Mouse (Mus musculus) common myeloid progenitor, adult 5-6 weeks (primary cell): Measurements from ENCODE around the gene Aktip. TPM values are rescaled to one million over a fixed set of nuclear protein-coding genes. Genes with fewer than 3 reads are reported as not detected.

Experiments
- ATAC-seq: replicated peaks from 2 replicates; pipeline ENCODE4 v1.8.0; 2016; ENCODE audit warnings: low read depth, mild to moderate bottlenecking, moderate TSS enrichment, inconsistent platforms; ENCODE audit not compliant: poor library complexity, severe bottlenecking
- total RNA-seq: library from RNA; stranded (forward); fragments of 200-1000, 187-1606 nt; gene quantifications from 2 replicates; pipeline ENCODE4 v1.2.3, GENCODE M21; 2017

The Aktip gene
- 11.4 and 14.8 TPM in 2 replicates for total RNA-seq

GRCm38 (mm10) chr8:91199876-91200275, at the start of gene Aktip:
Aktip (minus strand) TSS chr8:91199976.
- ATAC-seq: no peak

DNA sequence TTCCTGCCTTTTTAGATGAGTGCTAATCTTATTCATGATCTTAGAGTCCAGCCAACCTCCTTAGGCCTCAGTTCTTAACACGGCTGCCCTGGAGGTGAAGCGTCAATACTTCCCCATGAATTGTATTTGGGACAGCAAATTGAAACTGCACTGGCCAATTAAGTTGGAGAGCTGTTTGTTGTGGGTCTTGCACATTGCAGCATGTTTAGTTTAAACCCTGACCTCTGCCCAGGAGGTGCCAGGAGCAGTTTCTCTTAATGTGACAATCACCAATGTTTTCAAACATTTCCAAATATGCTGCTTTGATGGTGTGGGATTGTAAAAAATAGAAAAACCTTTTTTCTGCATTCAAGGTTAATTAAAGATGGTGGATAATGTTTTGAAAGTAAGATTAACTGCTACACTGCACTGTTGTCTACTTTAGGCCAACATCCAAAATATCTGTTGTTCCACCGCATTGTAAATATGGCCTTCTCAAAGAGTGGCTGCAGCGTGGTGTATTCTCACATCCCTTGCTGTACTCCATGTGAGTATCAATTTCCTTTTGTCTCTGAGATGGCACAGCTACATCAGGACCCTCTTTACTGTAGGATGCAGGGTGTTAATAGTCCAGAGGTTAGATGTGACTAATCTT, 46.2 kb upstream of the Aktip start:
- ATAC-seq: no peak

GRCm38 (mm10) chr8:91242721-91243120, 42.9 kb upstream of the Aktip start:
- peak; percentile 49 for ATAC-seq

DNA sequence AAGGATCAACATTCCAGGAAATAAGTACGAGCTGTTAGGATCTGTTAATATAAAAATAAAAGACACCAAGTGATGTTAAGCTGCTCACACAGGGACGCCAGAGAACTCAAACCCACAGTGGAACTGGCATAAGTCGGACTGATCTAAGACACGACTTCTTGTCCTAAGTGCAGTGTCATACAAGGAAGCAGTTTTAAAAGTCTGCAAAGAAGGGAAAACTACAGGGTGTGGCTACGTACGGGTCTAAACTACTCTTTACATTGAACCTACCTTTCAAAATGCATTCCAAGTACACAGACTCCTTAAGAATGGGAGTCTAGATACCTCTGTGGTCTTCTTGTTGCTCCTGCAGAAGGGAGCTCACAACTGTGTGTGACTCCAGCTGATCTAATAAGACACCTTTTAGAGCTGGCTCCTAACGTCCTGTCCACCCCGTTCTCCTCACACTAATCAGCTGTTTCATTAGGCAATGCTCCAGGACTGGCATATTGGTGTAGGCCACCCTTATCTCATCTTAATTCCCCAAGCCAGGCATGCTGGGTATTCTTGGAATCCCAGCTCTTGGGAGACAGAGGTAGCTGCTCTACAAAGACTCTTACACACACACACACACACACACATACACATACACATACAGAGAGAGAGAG, 42.2 kb upstream of the Aktip start:
- ATAC-seq: 0 out of 2 replicates have a peak, but pooled peaks have one; percentile 37

GRCm38 (mm10) chr8:91241371-91241770, 41.6 kb upstream of the Aktip start:
- ATAC-seq: no peak

GRCm38 (mm10) chr8:91237191-91237590, 37.4 kb upstream of the Aktip start:
- no peak for ATAC-seq

GRCm38 (mm10) chr8:91234097-91234496, 34.3 kb upstream of the Aktip start:
- no peak for ATAC-seq

- ATAC-seq: no peak
Observed at GRCm38 (mm10) chr8:91227421-91227841, 27.7 kb upstream of the Aktip start.

DNA sequence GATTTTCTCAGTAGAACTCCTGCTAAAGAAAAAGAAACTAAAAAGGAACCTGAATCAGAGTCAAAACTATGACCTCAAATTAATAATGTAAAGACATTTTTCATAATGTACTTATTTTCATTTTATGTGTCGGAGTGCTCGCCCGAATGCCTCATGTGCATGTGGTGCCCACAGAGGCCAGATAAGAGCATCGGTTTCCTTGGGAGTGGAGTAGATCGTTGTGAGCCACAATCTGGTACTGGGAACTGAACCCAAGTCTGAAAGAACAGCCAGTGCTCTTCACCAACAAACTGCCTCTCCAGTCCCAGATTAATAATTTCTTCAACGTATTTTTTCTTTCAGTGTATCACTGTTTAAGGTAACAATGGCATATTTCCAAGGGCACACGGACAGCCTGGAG, 24.5 kb upstream of the Aktip start:
- 0 out of 2 replicates have a peak, but pooled peaks have one; percentile 36 for ATAC-seq

- no peak for ATAC-seq
Observed at GRCm38 (mm10) chr8:91221841-91222240, 22.1 kb upstream of the Aktip start.

- ATAC-seq: no peak
Observed at GRCm38 (mm10) chr8:91218271-91218670, 18.5 kb upstream of the Aktip start.

DNA sequence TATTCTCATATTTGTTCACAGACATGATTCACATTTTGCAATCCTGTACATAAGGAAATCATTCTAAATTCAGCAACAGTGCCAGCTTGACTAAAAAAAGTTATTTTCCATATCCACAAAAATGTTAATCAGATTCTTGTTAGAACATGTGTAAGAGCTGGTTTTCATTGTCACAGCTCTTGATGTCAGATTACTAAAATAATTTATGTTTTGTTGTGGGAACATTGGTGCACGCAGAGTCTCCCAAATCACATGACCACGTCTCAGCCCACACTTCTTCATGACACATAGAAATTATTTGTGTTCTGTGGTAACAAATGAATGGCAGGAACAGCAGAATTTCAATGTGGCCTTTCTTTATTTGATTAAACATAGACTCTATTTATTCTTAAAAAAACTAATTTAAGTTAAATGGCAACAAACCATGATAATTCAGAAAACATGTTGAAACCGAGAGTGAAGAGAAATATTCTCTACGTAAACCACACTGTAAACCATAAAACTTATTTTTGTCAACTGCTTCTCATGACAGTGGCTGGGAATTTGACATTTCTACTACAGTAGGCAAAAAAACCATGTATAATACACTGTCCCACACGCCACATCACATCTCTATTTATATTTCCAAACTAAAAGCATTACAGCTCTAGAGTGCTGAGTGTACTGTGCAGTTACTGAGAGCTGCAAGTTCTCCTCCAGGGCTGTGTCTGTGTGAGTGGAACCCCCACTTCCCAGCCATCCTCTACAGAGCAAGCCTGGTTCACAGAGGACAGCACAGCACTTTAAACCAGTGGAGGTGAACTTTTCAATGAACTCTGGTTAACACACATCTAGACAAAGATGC, 17.5 kb upstream of the Aktip start:
- ATAC-seq: no peak

GRCm38 (mm10) chr8:91214287-91214686, 14.5 kb upstream of the Aktip start:
- ATAC-seq: no peak

GRCm38 (mm10) chr8:91212948-91213347, 13.2 kb upstream of the Aktip start:
- ATAC-seq: no peak

GRCm38 (mm10) chr8:91209658-91210057, 9.9 kb upstream of the Aktip start:
- ATAC-seq: no peak

- ATAC-seq: no peak
Observed at GRCm38 (mm10) chr8:91207676-91208075, 7.9 kb upstream of the Aktip start.

DNA sequence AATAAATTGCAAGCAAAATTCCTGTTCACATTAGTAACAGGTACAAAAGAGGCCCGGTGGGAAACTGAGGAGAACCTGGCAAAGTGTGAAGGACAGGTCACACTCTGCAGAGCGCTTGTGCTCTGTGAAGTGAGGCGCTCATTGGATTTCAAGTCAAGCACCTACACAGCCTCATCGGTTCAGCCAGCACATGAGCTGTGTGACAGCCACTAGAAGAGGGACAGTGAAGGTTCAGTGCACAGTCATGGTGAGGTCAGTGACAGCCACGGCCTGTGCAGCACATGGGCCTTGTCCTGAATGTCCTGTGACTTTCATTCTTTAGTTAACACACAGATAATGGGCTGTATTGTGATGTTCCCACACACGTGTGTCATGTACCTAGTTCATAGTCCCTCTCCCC, 6.1 kb upstream of the Aktip start:
- ATAC-seq: no peak

- ATAC-seq: no peak
Observed at GRCm38 (mm10) chr8:91201184-91201583, 1.4 kb upstream of the Aktip start.

DNA sequence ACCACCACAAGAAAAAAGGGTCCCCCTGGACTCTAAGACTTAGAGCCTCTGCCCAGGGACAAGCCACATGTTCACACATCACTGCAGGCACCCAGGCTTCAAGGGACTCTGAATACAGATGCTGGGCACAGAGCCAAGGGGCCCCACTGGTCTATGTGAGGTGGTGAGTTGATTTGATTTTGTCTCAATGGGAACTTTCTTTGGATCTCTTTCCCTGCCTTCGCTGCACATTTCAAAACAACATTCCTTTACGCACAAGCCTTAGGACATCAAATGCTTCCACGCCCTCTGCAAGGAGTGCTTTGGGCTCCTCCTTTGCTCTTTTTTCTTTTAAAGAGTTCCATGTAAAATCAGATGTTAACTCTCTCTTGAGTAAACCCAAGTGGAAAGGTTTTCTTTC, 1.7 kb downstream of the Aktip start:
- ATAC-seq: no peak

DNA sequence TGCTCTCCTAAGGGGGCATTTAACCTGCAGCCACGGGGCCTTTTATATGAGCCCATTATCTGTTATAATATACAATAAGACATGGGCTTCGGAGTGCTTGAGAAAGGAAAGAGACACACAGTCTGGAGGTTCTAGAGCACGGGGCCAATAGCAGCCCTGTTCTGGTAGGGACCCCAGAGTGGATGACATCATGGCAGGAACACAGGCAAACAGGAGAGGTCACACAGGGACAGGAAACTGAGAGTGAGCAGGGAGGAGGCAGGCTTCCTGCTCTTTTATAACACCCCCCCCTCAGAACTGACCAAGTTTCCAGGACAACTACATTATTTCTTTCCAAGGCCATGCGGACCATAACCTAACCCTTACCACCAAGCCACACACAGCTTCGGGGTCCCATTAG, 2.5 kb downstream of the Aktip start:
- ATAC-seq: peak; percentile 40; the same call in 1 of the 2 replicates

- ATAC-seq: no peak
Observed at GRCm38 (mm10) chr8:91196661-91197060, 3.1 kb downstream of the Aktip start.
